Mouse (Mus musculus) adrenal gland, adult 2 months (tissue): ENCODE measurements around the gene Bbs4. TPM values are rescaled to one million over a fixed set of nuclear protein-coding genes. Genes with fewer than 3 reads are reported as not detected.
A peak's percentile ranks its signal among the peaks of the same experiment; 100 is the strongest.
"Not testable (repeated sequence)": the region's sequence is repeated elsewhere in the genome, so short reads cannot be mapped to it uniquely, and the experiment has no call there.

Experiments
- DNase-seq: peaks from one replicate; pipeline ENCODE4 v3.0.0; 2021
- long read RNA-seq: library from polyadenylated mRNA; stranded (forward); transcript quantifications from one replicate; pipeline ENCODE4 v2.0.0, GENCODE M21; 2021
- polyA plus RNA-seq: library from polyadenylated mRNA; depleted of rRNA; stranded (reverse); fragments of >200 nt; gene quantifications from 2 replicates; pipeline ENCODE4 v1.2.3, GENCODE M21; 2012; rRNA removed
- total RNA-seq, 2 experiments: library from RNA; stranded (reverse); gene quantifications; 2 replicates each; pipeline ENCODE4 v1.2.3; 2021

Bbs4 gene
- 10 to 100 TPM in 1 of 2 experiments, 1 to 10 TPM in 1; 6.7 to 13.3 TPM for total RNA-seq
- 2.0 and 2.4 TPM in 2 replicates for polyA plus RNA-seq
- long read RNA-seq, transcript Bbs4-201 (16 exons, 2,518 nt): major isoform, 21 of 27 reads
- long read RNA-seq, partial matches to known transcripts: 4 of 27 reads
- long read RNA-seq, other reads (novel, unspliced or antisense): 2 of 27 reads

- peak; percentile 96 for DNase-seq
These were observed at the start of gene Bbs4 for GRCm38 (mm10) chr9:59353253-59353639. Gene Bbs4, minus strand, starts transcription at chr9:59353508.

GRCm38 (mm10) chr9:59389086-59389485 is 35.8 kb upstream of the Bbs4 start:
- no peak for DNase-seq

- no peak for DNase-seq
These were observed 35.0 kb upstream of the Bbs4 start for GRCm38 (mm10) chr9:59388311-59388710.

GRCm38 (mm10) chr9:59387461-59387860 is 34.2 kb upstream of the Bbs4 start:
- DNase-seq: no peak

GRCm38 (mm10) chr9:59375626-59376025 is 22.3 kb upstream of the Bbs4 start:
- no peak for DNase-seq

- DNase-seq: no peak
These were observed 16.3 kb upstream of the Bbs4 start for GRCm38 (mm10) chr9:59369646-59370045.

GRCm38 (mm10) chr9:59369220-59369619 is 15.9 kb upstream of the Bbs4 start:
- DNase-seq: no peak

GRCm38 (mm10) chr9:59360487-59360886 is 7.2 kb upstream of the Bbs4 start:
- not testable (repeated sequence) for DNase-seq

- not testable (repeated sequence) for DNase-seq
These were observed 4.7 kb upstream of the Bbs4 start for GRCm38 (mm10) chr9:59358041-59358440.

- DNase-seq: no peak
These were observed 589 bp downstream of the Bbs4 start for GRCm38 (mm10) chr9:59352586-59353252.

GRCm38 (mm10) chr9:59346176-59346575 is 7.1 kb downstream of the Bbs4 start:
- DNase-seq: no peak

- peak; percentile 7 for DNase-seq
These were observed 13.3 kb downstream of the Bbs4 start for GRCm38 (mm10) chr9:59340002-59340401.

GRCm38 (mm10) chr9:59339107-59339506 is 14.2 kb downstream of the Bbs4 start:
- DNase-seq: no peak

- DNase-seq: no peak
These were observed 14.9 kb downstream of the Bbs4 start for GRCm38 (mm10) chr9:59338411-59338810.

- no peak for DNase-seq
These were observed 15.4 kb downstream of the Bbs4 start for GRCm38 (mm10) chr9:59337889-59338288.

- no peak for DNase-seq
These were observed 16.8 kb downstream of the Bbs4 start for GRCm38 (mm10) chr9:59336539-59336938.

GRCm38 (mm10) chr9:59330055-59330454 is 23.3 kb downstream of the Bbs4 start:
- no peak for DNase-seq

- no peak for DNase-seq
These were observed 29.0 kb downstream of the Bbs4 start for GRCm38 (mm10) chr9:59324351-59324750.

GRCm38 (mm10) chr9:59316206-59316605 is 37.1 kb downstream of the Bbs4 start:
- DNase-seq: no peak

- DNase-seq: peak; percentile 24
These were observed 42.0 kb downstream of the Bbs4 start for GRCm38 (mm10) chr9:59311284-59311670.

GRCm38 (mm10) chr9:59310582-59311283 is 42.6 kb downstream of the Bbs4 start:
- no peak for DNase-seq

- no peak for DNase-seq
These were observed 45.4 kb downstream of the Bbs4 start for GRCm38 (mm10) chr9:59307890-59308289.

- no peak for DNase-seq
These were observed 56.9 kb downstream of the Bbs4 start for GRCm38 (mm10) chr9:59296419-59296818.
